Mouse (Mus musculus): ENCODE measurements at regions not wholly inside any gene's neighbourhood (a gene's known extent, or its start where the extent isn't known, plus 50 kb on each side); places are given as distances from the start of the nearest gene placed in this dataset.

DNA sequence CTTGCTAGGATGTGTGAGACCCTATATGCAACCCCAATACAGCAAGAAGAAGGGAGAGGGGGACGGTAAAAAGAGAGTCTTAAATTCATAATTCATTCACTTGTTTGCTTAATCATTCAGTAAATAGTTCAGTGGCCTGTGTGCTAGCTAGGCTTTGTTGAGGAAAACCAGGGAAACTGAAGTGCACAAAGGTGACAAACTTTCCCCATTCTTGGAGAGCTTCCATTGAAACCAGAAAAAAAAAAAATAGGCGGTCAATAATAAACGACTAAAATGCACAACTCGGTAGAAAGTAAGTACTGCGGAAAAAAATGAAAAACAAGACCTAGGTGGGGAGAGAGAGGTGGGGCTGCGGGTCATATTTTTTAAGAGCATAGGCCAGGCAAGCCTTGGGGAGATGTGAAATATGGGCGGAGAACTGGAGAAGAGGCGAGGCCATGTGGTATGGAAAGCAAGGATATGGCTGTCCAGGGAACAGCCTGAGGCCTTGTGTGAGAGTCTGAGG is 72.3 kb upstream of the Hes1 start:
- DNase-seq (ENCODE audit: low spot score in 2 of 2): no peak

DNA sequence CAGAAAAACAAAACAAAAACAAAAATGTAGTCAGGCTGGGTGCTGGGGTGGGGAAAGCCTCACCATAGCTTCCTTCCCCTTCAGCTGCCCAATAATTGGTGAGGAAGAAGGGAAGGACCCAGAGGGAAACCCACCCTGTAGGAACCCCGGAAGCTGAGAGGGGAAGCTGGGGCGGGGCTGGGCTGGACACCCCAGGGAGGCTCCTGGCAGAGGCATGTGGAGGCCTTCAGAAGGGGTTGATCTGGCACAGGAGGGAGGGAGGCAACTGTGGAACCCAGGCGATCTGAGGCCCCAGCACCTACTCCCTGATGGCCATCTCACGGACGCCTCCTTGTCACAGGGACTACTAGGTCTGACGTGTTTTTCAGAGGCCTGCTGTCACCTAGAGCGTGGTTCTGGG is 71.1 kb upstream of the Hes1 start:
- DNase-seq (ENCODE audit: low spot score in 2 of 2): no peak

DNA sequence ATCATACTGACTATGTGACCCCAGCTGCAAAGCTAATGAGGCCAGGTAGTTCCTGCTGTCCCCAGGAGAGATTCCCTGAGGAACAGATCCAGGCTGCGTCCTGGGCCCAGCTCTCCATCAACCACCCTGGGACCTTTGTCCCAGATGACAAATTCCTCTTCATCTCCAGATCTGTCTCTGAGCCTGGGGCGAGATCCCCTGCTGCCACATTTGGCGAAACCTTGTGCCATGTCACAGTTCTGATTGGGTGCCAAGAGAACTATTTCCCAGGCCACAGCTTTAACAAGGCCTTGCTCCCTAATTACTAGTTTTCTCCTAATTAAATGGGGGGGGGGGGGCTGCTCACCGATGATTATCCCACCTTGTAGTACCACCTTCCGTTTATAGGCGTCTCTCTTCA is 70.6 kb upstream of the Hes1 start:
- DNase-seq (ENCODE audit: low spot score in 2 of 2): no peak

DNA sequence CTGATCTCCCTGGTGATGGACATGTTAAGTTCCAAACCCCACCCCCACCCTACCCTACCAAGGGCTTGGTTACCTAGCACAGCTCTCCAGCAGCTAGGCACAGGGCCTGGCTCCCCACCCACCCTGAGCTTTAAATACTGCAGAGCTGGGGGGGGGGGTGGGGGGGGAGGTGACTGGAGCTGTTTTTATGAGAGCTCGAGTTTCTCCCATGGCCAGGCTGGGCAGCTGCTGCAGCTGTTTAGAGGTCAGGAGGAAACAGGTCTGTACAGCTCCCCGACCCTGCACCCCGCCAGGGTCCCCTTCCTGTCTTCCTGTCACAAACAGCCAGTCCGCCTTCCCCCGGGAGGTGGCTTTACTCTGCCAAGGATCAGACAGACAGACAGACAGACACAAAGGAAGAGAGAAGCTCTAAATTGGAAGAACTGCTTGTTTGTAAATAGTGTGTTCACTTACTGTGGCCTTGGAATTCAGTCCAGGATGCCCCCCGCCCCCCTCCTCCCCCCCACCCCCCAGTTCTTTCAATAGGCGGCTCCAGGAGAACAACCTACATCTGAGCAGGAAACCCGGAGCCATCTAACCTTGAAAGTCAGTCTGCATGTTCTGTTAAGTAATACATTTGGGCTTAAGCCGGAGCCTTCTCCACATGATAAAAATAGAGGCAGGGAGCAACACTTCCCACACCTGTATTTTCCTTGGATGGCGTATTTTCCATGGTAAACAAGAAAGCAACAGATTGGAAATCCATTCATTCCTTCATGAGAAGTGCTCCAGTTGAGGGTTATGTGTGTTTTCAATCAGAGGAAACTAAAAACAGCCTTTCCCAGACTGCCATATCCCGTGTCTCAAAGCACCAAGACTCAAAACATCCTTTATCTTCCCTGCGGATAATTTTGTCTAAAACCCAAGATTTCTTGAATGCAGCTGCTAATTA is 67.8 kb upstream of the Hes1 start:
- no peak for DNase-seq (ENCODE audit: low spot score in 2 of 2)

DNA sequence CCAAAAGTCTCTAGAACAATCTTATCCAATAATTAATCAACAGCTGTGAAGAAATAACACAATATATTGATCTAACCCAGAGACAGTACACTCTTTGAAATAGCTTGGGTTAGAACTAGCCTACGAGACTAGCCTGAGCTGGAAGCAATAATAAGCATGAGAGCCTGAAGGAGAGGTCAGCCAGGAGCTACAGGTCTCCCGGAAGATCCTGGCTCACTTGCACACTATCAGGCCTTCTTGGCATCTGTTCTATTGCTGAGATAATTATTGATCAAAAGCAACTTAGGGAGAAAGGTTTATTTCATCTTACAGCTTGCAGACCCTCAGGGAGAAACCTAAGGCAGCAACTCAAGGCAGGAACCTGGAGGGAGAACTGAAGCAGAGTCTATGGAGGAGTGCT is 64.0 kb upstream of the Hes1 start:
- DNase-seq (ENCODE audit: low spot score in 2 of 2): no peak

DNA sequence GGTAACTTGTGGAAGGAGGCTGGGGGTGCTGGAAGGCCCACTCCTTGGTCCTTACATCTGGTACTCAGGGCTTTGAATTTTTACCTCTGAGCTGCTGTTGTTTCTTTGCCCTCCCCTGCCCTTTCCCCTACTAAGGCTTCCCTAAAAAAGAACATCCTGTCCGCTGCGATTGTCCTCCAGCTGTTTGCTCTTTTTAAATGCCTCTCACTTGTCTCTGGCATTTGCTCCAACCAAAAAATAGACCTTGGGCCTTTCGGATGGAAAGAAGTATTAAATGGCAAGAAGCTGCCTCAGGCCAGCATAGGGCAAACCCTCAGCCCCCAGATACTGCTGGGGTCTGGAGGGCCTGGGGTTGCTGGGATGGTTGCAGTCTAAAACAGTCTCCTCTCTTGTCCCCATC is 59.1 kb upstream of the Hes1 start:
- DNase-seq (ENCODE audit: low spot score in 2 of 2): no peak

DNA sequence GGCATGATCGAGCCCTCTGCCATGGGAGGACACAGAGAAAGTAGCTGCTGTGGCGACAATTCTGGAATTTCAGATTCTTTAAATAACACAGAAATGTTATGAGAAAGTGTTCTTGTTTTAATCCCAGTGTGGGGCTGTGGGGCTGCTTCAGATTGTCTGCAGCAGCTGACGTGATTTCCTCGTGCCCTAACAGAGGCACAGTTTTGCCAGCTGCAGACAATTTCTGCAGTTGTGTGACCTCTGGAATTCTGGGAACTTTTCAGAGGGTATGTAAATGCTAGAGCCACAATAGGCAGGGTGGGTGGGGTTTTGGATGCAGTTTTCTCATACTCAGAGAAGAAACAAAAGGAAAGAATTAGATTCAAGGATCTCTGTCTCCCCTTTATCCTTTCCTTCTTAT is 57.4 kb upstream of the Hes1 start:
- no peak for DNase-seq (ENCODE audit: low spot score in 2 of 2)

DNA sequence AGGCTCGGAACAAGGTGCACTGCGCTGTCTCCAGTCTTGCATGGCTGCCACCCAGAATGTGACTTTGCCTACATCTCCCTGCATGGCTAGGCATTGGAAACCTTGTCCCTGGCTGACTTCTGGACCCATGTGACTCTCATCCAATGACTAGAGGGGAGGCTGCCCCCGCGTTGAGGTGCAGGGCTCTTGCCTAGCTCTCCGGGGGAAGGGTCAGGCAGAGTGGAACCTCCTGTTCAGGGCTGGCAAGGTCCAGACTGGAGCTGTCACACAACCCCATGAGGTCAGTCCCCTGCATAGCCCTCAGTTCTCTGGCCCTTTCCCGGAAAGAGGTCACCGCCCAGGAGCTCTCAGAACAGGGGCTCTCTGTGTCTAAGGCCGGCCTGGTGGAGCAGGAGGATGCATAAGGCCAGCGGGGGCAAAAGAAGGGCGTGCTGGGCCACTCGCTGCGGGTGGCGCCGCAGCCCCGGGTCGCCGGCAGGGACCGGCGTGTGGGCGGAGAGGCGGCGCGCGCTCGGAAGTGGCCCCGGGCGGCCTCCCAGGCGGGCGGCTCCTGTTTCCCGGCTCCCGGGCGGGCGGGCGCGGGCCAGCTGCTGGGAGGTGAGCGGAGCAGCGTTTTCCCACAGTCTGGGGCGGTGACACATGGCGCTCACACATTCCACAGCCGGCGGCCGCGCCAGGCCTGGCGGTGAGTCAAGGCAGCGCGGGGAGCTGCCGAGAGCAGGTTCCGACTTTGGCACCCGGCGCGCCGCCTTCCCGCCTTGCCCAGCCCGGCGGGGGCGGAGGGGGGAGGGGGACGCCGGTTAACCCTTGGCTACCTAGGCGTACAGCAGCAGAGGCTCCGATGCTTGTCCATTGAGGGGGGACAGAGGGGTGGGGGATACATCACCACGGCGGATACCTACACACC is 55.5 kb upstream of the Hes1 start:
- DNase-seq (ENCODE audit: low spot score in 2 of 2): peak in 1 of 2 experiments; percentile 26

DNA sequence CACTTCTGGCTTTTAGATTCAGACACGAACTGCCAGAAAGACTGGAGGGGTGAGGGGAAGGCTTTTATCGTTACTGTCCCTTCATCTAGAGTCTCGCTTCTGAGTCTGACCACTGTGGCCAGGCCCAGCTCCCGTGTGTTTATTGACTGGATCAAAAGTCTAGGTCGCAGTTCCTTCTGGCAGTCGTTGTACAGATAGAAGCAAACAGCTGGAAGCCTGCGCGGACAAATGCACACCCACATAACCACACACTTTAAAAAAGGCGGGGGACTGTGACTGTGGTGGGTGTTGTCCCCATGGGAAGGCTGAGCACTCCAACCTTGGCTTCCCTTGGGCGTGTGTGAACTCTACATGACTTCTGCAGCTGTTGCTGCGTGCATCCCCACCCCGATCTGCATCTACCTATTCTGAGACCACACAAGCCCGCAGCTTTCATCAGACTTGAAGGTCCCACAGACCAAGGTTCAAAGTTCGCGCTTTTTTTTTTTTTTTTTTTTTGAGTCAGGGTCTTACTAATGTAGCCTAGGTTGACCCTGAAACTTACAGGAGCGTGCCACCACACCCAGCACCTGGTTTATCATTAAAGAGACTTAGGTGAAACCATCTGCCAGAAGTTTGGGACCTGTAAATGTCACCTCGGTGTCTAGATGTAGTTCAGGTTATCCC is 54.5 kb upstream of the Hes1 start:
- DNase-seq (ENCODE audit: low spot score in 2 of 2): no peak

DNA sequence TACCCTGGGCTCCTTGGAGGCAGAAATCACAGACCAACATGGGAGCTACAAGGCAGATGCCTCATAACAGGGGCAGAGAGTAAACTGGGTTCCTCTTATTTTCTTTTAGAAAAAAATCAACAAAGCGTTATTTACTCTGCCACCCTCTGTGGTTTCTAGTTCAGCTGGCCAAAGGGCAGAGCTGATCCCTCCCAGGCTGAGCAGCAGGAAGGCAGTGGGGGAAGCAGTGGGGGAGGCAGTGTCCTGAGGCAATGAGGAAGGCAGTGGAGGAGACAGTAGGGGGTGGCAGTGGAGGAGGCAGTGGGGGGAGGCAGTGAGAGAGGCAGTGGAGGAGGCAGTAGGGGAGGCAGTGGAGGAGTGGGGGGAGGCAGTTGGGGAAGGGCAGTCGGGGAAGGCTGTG is 51.1 kb upstream of the Hes1 start:
- DNase-seq (ENCODE audit: low spot score in 2 of 2): no peak

DNA sequence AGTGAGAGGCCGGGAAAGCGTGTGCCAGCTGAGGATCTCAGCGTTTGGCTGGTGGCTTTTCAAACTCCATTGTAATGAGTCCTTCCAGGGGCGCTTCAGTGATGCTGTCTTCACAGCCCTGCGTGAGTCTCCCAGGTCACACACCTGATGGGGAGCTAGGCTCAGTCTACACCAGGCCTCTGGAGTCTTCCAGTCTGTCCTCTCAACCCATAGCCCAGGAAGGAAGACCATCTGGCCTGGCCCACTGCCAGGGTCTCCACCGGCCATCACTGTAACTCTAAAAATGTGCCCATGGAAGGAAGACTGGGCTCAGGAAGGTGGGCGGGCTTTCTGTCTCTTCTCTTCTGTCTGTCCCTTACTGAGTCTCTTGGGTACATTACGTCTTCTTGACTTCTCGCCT is 50.2 kb upstream of the Hes1 start:
- no peak for DNase-seq (ENCODE audit: low spot score in 2 of 2)

All from natural killer cell, adult 2 months (primary cell).